Mouse (Mus musculus): ENCODE results near the gene Cpsf3.

DNA sequence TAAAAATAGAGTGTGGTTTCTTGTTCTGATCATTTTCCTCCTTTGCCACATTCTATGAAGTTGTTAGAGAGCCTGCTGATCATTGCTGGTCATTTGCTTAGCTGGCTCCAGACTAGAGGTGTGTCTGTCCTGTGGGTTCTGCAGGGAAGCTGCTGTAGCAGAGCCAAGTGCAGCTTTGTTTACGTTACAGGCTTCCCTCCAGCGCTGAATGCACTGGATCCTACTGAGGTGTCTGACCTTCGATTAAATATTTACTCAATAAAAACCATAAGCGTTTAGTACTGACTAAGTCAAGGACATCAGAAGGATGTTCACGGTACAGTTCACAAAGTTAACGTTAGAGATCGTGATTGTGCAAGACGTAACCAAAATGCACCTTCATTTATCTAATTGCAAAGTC is 16.7 kb downstream of the Cpsf3 start:
- TF ChIP-seq POLR2A (IDR thresholded peaks at IDR 0.05; ENCODE audit: borderline replicate concordance, insufficient read depth, low read length) (no peak), CTCF (IDR thresholded peaks at IDR 0.05; ENCODE audit: borderline replicate concordance, insufficient read depth, low read depth, low read length) (no peak)
